Mouse (Mus musculus) liver, adult 2 months (tissue): ENCODE measurements at regions not wholly inside any gene's neighbourhood (a gene's known extent, or its start where the extent isn't known, plus 50 kb on each side); places are given as distances from the start of the nearest gene placed in this dataset.

Experiments
- CTCF ChIP-seq: fragments of 200-500 bp; IDR thresholded peaks from 2 replicates; pipeline ENCODE4 v1.5.1; 2011; ENCODE audit warnings: low read depth, low read length, control low read depth
- POLR2A ChIP-seq: fragments of 200-500 bp; IDR thresholded peaks from 2 replicates; pipeline ENCODE4 v1.6.1; 2011; ENCODE audit warnings: low read length, control low read depth; ENCODE audit not compliant: insufficient read depth; ENCODE audit errors: extremely low read depth

- no peak for TF ChIP-seq CTCF
- TF ChIP-seq POLR2A: no peak
These were observed 318.4 kb downstream of the Irs2 start for GRCm38 (mm10) chr8:10689881-10690280.
